Mouse (Mus musculus) stomach, embryonic 16.5 days (tissue): ENCODE measurements around the gene Ppm1h. TPM values are rescaled to one million over a fixed set of nuclear protein-coding genes. Genes with fewer than 3 reads are reported as not detected.
A peak's percentile ranks its signal among the peaks of the same experiment; 100 is the strongest.

Experiments
- ATAC-seq: fragments of 200-750 bp; cut with Nextera tagmentation; 2 replicates; pipeline ENCODE4 v1.8.0; 2017; ENCODE audit warnings: moderate number of reproducible peaks, moderate TSS enrichment; ENCODE audit not compliant: insufficient read depth, low FRiP score
- H3K27ac ChIP-seq: fragments of 300-500 bp; sonication (generic); 2 replicates; pipeline ENCODE4 v1.5.1; 2014; ENCODE audit warnings: low read length
- H3K27me3 ChIP-seq: fragments of 300-500 bp; sonication (generic); 2 replicates; pipeline ENCODE4 v1.6.1; 2014; ENCODE audit warnings: low read length, control low read depth, mixed read lengths; ENCODE audit not compliant: control insufficient read depth, insufficient read depth
- H3K36me3 ChIP-seq: fragments of 300-500 bp; sonication (generic); 2 replicates; pipeline ENCODE4 v1.6.1; 2014; ENCODE audit warnings: low read length; ENCODE audit not compliant: control insufficient read depth, insufficient read depth
- H3K4me1 ChIP-seq: fragments of 300-500 bp; sonication (generic); 2 replicates; pipeline ENCODE4 v1.6.1; 2014; ENCODE audit warnings: low read length, control low read depth, mixed read lengths; ENCODE audit not compliant: control insufficient read depth, insufficient read depth
- H3K4me2 ChIP-seq: fragments of 300-500 bp; sonication (generic); 2 replicates; pipeline ENCODE4 v1.6.1; 2014; ENCODE audit warnings: low read depth, low read length, mixed read lengths
- H3K4me3 ChIP-seq: fragments of 300-500 bp; sonication (generic); replicated peaks from 2 replicates; pipeline ENCODE4 v1.5.1; 2014; ENCODE audit warnings: mild to moderate bottlenecking, low read length
- H3K9ac ChIP-seq: fragments of 300-500 bp; sonication (generic); 2 replicates; pipeline ENCODE4 v1.6.1; 2014; ENCODE audit warnings: low read length
- H3K9me3 ChIP-seq: fragments of 300-500 bp; sonication (generic); replicated peaks from 2 replicates; pipeline ENCODE4 v1.6.1; 2016; ENCODE audit warnings: low read length, control low read depth; ENCODE audit not compliant: control insufficient read depth
- WGBS: fragments of 180-500 bp; shearing (Covaris S2); extraction: QIAGEN DNeasy Blood & Tissue Kit; methylation state at CpG from one replicate; pipeline ENCODE4 v1.1.7; 2014; 5-methylcytosine and 5-hydroxymethylcytosine counted together
- polyA plus RNA-seq: library from polyadenylated mRNA; unstranded; fragments of >200 nt; fragmentation: Nextera tagmentation; extraction: Ambion mirVana; gene quantifications from 2 replicates; pipeline ENCODE4 v1.2.1, GENCODE M21; 2015

Gene Ppm1h
- polyA plus RNA-seq, 1 experiment from 2014 or later = 10.3 TPM

DNA sequence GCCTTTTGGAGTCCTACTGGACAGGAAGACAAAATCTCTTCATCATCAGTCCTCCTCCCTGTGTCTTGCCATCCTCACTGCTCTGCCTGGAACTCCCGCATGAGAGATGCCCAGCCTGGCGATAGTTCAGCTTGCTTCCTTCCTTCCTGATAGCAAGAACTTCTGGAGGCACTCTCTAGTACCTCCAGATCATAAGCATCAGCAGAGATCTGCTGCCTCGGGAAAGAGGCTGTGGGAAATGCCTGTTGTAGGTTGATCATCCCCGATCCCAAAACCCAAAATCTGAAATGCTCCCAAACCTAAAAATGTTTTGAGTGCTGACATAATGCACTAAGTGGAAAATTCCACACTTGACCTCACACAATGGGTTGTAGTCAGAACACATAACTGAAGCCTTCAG is 198.4 kb downstream of the Ppm1h start:
- 0 out of 2 replicates have a peak, but pooled peaks cover 3% of the 10 kb centered on the region for H3K4me1 ChIP-seq
- H3K4me3 ChIP-seq = no peak overlapping the region
- H3K4me2 ChIP-seq = no peak overlapping the region
- H3K9me3 ChIP-seq = no peaks in the 10 kb centered on the region
- no peaks in the 10 kb centered on the region for H3K36me3 ChIP-seq
- no peak overlapping the region for H3K9ac ChIP-seq
- H3K27me3 ChIP-seq = no peaks in the 10 kb centered on the region
- 76% methylated on average over 4 of the region's 4 CpGs for WGBS
- H3K27ac ChIP-seq = no peak overlapping the region
- ATAC-seq = no peak

GRCm38 (mm10) chr10:122877436-122877835 is 198.9 kb downstream of the Ppm1h start:
- 77% methylated on average over 2 of the region's 2 CpGs for WGBS
- H3K4me3 ChIP-seq = no peak overlapping the region
- H3K27ac ChIP-seq = no peak overlapping the region
- H3K27me3 ChIP-seq = no peaks in the 10 kb centered on the region
- ATAC-seq = no peak; the same call in 1 of the 2 replicates
- H3K4me1 ChIP-seq = 0 out of 2 replicates have a peak, but pooled peaks cover 3% of the 10 kb centered on the region
- no peaks in the 10 kb centered on the region for H3K9me3 ChIP-seq
- no peak overlapping the region for H3K9ac ChIP-seq
- H3K4me2 ChIP-seq = no peak overlapping the region
- no peaks in the 10 kb centered on the region for H3K36me3 ChIP-seq

- Histone ChIP-seq H3K4me2 (no peak overlapping the region), H3K4me1 (peaks cover 29% of the 10 kb centered on the region), H3K4me3 (no peak overlapping the region), H3K9me3 (no peaks in the 10 kb centered on the region), H3K9ac (no peak overlapping the region), H3K27ac (no peak overlapping the region), H3K27me3 (no peaks in the 10 kb centered on the region), H3K36me3 (no peaks in the 10 kb centered on the region)
- 80% methylated on average over 10 of the region's 10 CpGs for WGBS
- ATAC-seq = no peak
These were observed 202.9 kb downstream of the Ppm1h start for GRCm38 (mm10) chr10:122881456-122881855.

GRCm38 (mm10) chr10:122882614-122883013 is 204.1 kb downstream of the Ppm1h start:
- Histone ChIP-seq H3K4me3 (no peak overlapping the region), H3K9me3 (no peaks in the 10 kb centered on the region), H3K4me1 (peaks cover 37% of the 10 kb centered on the region), H3K9ac (no peak overlapping the region), H3K27me3 (no peaks in the 10 kb centered on the region), H3K36me3 (no peaks in the 10 kb centered on the region), H3K27ac (peak overlapping the region; percentile 19; the same call in 1 of the 2 replicates), H3K4me2 (no peak overlapping the region)
- WGBS = 38% methylated on average over 4 of the region's 4 CpGs
- no peak for ATAC-seq

- 28% methylated on average over 15 of the region's 15 CpGs for WGBS
- Histone ChIP-seq H3K9me3 (no peaks in the 10 kb centered on the region), H3K36me3 (no peaks in the 10 kb centered on the region), H3K9ac (peak overlapping the region; percentile 59), H3K27ac (peak overlapping the region; percentile 91), H3K4me1 (peaks cover 48% of the 10 kb centered on the region), H3K4me3 (no peak overlapping the region), H3K27me3 (no peaks in the 10 kb centered on the region), H3K4me2 (peak overlapping the region; percentile 13; the same call in 1 of the 2 replicates)
- ATAC-seq = peak; percentile 27
These were observed 205.5 kb downstream of the Ppm1h start for GRCm38 (mm10) chr10:122883823-122884743.

DNA sequence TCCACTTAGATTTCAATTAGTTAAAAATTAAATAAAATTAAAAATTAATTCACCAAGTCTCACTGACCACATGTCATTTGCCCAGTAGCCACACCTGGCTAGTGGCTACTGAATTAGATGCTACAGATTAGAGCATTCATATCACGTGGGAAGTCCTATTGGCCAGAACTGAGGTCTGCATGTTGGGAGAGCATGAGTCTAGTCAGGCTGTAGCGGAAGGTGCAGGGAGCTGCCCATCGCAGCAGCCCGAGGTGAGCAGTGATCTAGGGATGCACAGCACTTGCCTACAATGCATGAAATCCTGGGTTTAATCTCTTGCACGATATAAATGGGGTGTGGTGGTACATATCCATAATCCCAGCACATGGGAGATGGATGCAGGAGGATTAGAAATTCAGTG is 206.7 kb downstream of the Ppm1h start:
- H3K4me2 ChIP-seq = no peak overlapping the region
- no peak overlapping the region for H3K9ac ChIP-seq
- H3K27ac ChIP-seq = peak overlapping the region; percentile 91; the same call in 1 of the 2 replicates
- no peaks in the 10 kb centered on the region for H3K9me3 ChIP-seq
- H3K4me3 ChIP-seq = no peak overlapping the region
- H3K4me1 ChIP-seq = peaks cover 48% of the 10 kb centered on the region
- ATAC-seq = no peak
- no peaks in the 10 kb centered on the region for H3K27me3 ChIP-seq
- 83% methylated on average over 5 of the region's 5 CpGs for whole genome bisulfite sequencing
- H3K36me3 ChIP-seq = no peaks in the 10 kb centered on the region

DNA sequence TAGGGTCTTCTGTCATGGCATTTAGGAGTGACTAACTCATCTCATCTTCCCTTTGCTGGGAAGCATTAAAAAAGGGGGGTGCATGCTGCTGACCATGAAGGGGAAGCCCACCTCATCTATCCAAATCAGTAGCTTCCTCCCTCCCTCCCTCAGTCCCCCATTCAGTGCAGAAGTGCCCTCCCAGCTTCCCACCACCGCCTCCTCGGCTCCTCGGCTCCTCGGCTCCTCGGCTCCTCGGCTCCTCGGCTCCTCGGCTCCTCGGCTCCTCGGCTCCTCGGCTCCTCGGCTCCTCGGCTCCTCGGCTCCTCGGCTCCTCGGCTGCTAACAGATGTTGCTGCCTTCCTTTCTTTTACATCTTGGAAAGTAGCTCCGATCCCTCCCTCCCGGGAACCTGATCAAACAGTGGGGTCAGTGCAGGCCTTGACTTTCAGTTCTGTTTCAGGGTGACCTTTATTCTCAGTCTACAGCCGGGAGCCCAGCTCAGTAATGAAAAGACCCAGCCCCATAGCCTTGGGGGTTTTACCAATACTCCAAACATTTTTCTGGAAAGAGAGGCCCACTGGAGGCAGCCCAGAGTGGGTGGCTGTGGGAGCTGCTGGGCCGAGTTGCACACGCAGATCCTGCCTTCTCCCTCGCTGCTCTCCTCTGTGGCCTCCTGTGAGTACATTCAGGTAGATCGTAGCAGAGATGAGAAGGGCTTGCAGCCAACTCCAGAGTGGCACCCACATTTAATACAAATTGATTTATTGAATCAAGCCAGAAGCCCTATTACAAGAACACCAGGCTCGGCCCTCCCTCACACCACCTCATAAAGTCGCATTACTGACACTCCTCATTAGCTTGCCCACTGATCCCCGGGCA is 207.7 kb downstream of the Ppm1h start:
- no peaks in the 10 kb centered on the region for H3K9me3 ChIP-seq
- peak overlapping the region; percentile 59 for H3K9ac ChIP-seq
- H3K27me3 ChIP-seq = no peaks in the 10 kb centered on the region
- H3K4me2 ChIP-seq = peak overlapping the region; percentile 40
- ATAC-seq = peak; percentile 34; the same call in 1 of the 2 replicates
- 9% methylated on average over 15 of the region's 26 CpGs for WGBS
- H3K4me3 ChIP-seq = no peak overlapping the region
- peaks cover 48% of the 10 kb centered on the region for H3K4me1 ChIP-seq
- peak overlapping the region; percentile 86 for H3K27ac ChIP-seq
- no peaks in the 10 kb centered on the region for H3K36me3 ChIP-seq

- H3K9ac ChIP-seq = peak overlapping the region; percentile 59
- no peak for ATAC-seq
These were observed 208.5 kb downstream of the Ppm1h start for GRCm38 (mm10) chr10:122886916-122887527.

More at GRCm38 (mm10) chr10:122886916-122887527, 208.5 kb downstream of the Ppm1h start:
- Histone ChIP-seq H3K4me1 (peaks cover 48% of the 10 kb centered on the region), H3K9me3 (no peaks in the 10 kb centered on the region), H3K4me3 (no peak overlapping the region), H3K27me3 (no peaks in the 10 kb centered on the region), H3K36me3 (no peaks in the 10 kb centered on the region), H3K4me2 (no peak overlapping the region), H3K27ac (peak overlapping the region; percentile 86)
- WGBS = 48% methylated on average over 14 of the region's 14 CpGs
